Mouse (Mus musculus): ENCODE data around the gene Lctl.

DNA sequence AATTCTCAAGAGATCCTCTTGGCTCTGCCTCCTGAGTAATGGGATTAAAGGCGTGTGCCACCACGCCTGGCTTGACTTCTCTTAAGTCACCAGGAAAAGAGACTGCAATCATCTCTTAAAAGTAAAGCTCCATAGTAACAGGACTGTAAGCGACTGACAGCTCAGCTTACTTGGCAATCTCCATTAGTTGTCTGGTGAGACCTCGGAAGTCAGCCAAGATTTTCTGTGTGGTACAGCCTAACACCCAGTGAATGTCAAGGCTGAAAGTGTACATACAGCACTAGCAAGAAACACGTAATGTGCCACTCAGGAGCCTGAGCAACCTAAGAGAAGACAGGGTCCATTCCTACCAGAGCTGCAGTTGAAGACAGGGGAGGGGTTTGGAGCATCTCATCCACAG is 43.5 kb downstream of the Lctl start:
- TF ChIP-seq TAL1 (IDR thresholded peaks at IDR 0.05; ENCODE audit: low read length) (no peak), GATA1 (IDR thresholded peaks at IDR 0.05; ENCODE audit: low read length) (no peak)

All from erythroblast, embryonic 14.5 days (primary cell).